Mouse (Mus musculus) T-helper 17 cell (primary cell): ENCODE results near the gene Gm21900.
"Not testable (repeated sequence)": the region's sequence is repeated elsewhere in the genome, so short reads cannot be mapped to it uniquely, and the experiment has no call there.

ENCODE experiments used
- in situ Hi-C, 2 experiments: fragments of 300-600 bp; cut with MboI, MseI; formaldehyde crosslinking; loops; 1 replicate in 1 of 2; 2 replicates in 1 of 2; pipeline ENCODE4 v1.15.1; 2025; ENCODE audit warnings: high pct_unique_total_duplicates in 2 of 2

Gm21900 gene

DNA sequence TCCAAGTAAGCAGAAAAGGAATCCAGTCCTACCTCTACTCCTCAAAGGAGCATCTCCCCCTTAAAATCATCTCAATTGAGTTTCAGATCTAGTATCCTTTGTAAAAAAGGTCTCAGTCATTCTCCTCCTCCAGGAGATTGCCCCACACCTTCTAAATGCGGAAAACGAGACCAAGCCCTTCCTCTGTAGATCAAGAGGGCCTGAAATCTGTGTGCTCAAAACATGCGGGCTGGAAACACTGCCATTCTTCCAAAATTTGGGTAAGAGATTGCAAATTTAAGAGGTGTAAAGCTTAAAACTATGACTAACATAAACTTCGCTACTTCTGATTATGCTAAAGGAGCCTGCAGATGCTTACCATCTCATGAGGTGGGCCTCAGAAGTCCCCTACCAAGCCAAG, at the start of gene Gm21900:
TSS of gene Gm21900 (plus strand) at position 301 of the 400 bp plus-strand sequence.
- in situ Hi-C loops: not testable (repeated sequence)

DNA sequence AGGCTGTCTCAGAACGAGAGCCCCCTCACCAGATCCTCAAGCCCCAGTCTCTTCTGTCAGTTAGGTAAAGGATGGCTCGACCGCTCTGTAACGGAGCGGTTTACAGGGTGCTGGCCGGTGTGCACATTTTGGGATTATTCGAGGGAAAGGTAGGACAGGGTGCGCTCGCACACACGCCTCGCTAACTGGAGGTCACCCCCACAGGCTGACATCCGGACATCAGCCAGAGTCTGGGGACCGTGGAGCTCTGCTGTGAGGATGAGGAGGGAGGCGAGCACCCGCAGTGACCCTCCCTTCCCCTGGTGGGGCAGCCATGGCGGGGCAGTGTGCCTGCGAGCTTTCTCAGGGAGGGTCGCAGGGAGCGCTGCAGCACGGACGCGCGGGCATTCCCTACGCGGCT, 27.4 kb downstream of the Gm21900 start:
- in situ Hi-C loops: not testable (repeated sequence)
